Mouse (Mus musculus): ENCODE measurements around the gene Gm4969. TPM values are rescaled to one million over a fixed set of nuclear protein-coding genes. Genes with fewer than 3 reads are reported as not detected.
A peak's percentile ranks its signal among the peaks of the same experiment; 100 is the strongest.
"Not testable (repeated sequence)": the region's sequence is repeated elsewhere in the genome, so short reads cannot be mapped to it uniquely, and the experiment has no call there.

The Gm4969 gene
- total RNA-seq (2014; fragmentation: Nextera tagmentation) = 0.71 TPM in 1 of 2 replicates, not detected in the other
- total RNA-seq (2017) = 0.05 TPM in 1 of 2 replicates, not detected in the other

- ATAC-seq (replicated peaks; ENCODE audit: poor library complexity, severe bottlenecking) = peak; percentile 21
Measured at GRCm38 (mm10) chr7:19118028-19118771, at the start of gene Gm4969. Gm4969 (minus strand) TSS chr7:19118368.

GRCm38 (mm10) chr7:19166990-19167389, 48.8 kb upstream of the Gm4969 start:
- no peak for ATAC-seq (replicated peaks; ENCODE audit: poor library complexity, severe bottlenecking)

- ATAC-seq (replicated peaks; ENCODE audit: poor library complexity, severe bottlenecking) = peak; percentile 38
Measured at GRCm38 (mm10) chr7:19165656-19166423, 47.7 kb upstream of the Gm4969 start, which contains the start of gene Gipr. Gipr (minus strand) TSS chr7:19166127.

- peak; percentile 26 for ATAC-seq (replicated peaks; ENCODE audit: poor library complexity, severe bottlenecking)
Measured at GRCm38 (mm10) chr7:19164978-19165377, 46.8 kb upstream of the Gm4969 start.

- ATAC-seq (replicated peaks; ENCODE audit: poor library complexity, severe bottlenecking) = peak; percentile 40
Measured at GRCm38 (mm10) chr7:19164189-19164588, 46.0 kb upstream of the Gm4969 start.

- no peak for ATAC-seq (replicated peaks; ENCODE audit: poor library complexity, severe bottlenecking)
Measured at GRCm38 (mm10) chr7:19163752-19164151, 45.6 kb upstream of the Gm4969 start.

- ATAC-seq (replicated peaks; ENCODE audit: poor library complexity, severe bottlenecking) = no peak
Measured at GRCm38 (mm10) chr7:19162928-19163327, 44.8 kb upstream of the Gm4969 start.

- ATAC-seq (replicated peaks; ENCODE audit: poor library complexity, severe bottlenecking) = peak; percentile 31
Measured at GRCm38 (mm10) chr7:19160115-19160514, 41.9 kb upstream of the Gm4969 start.

- ATAC-seq (replicated peaks; ENCODE audit: poor library complexity, severe bottlenecking) = no peak
Measured at GRCm38 (mm10) chr7:19159411-19159810, 41.2 kb upstream of the Gm4969 start.

GRCm38 (mm10) chr7:19158601-19159000, 40.4 kb upstream of the Gm4969 start:
- no peak for ATAC-seq (replicated peaks; ENCODE audit: poor library complexity, severe bottlenecking)

- peak; percentile 94 for ATAC-seq (replicated peaks; ENCODE audit: poor library complexity, severe bottlenecking)
Measured at GRCm38 (mm10) chr7:19157160-19157800, 39.1 kb upstream of the Gm4969 start.

- ATAC-seq (replicated peaks; ENCODE audit: poor library complexity, severe bottlenecking) = no peak
Measured at GRCm38 (mm10) chr7:19155825-19156475, 37.8 kb upstream of the Gm4969 start.

- no peak for ATAC-seq (replicated peaks; ENCODE audit: poor library complexity, severe bottlenecking)
Measured at GRCm38 (mm10) chr7:19154796-19155195, 36.6 kb upstream of the Gm4969 start.

- not testable (repeated sequence) for ATAC-seq (replicated peaks; ENCODE audit: poor library complexity, severe bottlenecking)
Measured at GRCm38 (mm10) chr7:19151121-19151520, 33.0 kb upstream of the Gm4969 start.

GRCm38 (mm10) chr7:19149626-19150025, 31.5 kb upstream of the Gm4969 start, which contains the start of gene Snrpd2:
Snrpd2 (plus strand) TSS chr7:19149722.
- peak; percentile 82 for ATAC-seq (replicated peaks; ENCODE audit: poor library complexity, severe bottlenecking)

- peak; percentile 85 for ATAC-seq (replicated peaks; ENCODE audit: poor library complexity, severe bottlenecking)
Measured at GRCm38 (mm10) chr7:19148875-19149541, 30.8 kb upstream of the Gm4969 start, which contains the start of gene Qpctl. Qpctl (minus strand) TSS chr7:19149291.

GRCm38 (mm10) chr7:19148180-19148874, 30.2 kb upstream of the Gm4969 start:
- ATAC-seq (replicated peaks; ENCODE audit: poor library complexity, severe bottlenecking) = no peak

- no peak for ATAC-seq (replicated peaks; ENCODE audit: poor library complexity, severe bottlenecking)
Measured at GRCm38 (mm10) chr7:19147497-19148045, 29.4 kb upstream of the Gm4969 start.

- ATAC-seq (replicated peaks; ENCODE audit: poor library complexity, severe bottlenecking) = no peak
Measured at GRCm38 (mm10) chr7:19146793-19147192, 28.6 kb upstream of the Gm4969 start.
